Mouse (Mus musculus) heart, embryonic 11.5 days (tissue): Measurements from ENCODE around the gene Gpx7. TPM values are rescaled to one million over a fixed set of nuclear protein-coding genes. Genes with fewer than 3 reads are reported as not detected.
A peak's percentile ranks its signal among the peaks of the same experiment; 100 is the strongest.

Experiments used
- ATAC-seq: fragments of 200-750 bp; cut with Nextera tagmentation; replicated peaks from 2 replicates; pipeline ENCODE4 v1.8.0; 2017; ENCODE audit warnings: moderate library complexity; ENCODE audit not compliant: insufficient number of reproducible peaks, low FRiP score, low TSS enrichment
- H3K27ac ChIP-seq: fragments of 300-500 bp; sonication (generic); 2 replicates; pipeline ENCODE4 v1.5.1; 2014; ENCODE audit warnings: mild to moderate bottlenecking, low read depth, low read length
- H3K27me3 ChIP-seq: fragments of 300-500 bp; sonication (generic); 2 replicates; pipeline ENCODE4 v1.6.1; 2014; ENCODE audit warnings: mild to moderate bottlenecking, low read length, mixed read lengths; ENCODE audit not compliant: control insufficient read depth, insufficient read depth
- H3K36me3 ChIP-seq: fragments of 300-500 bp; sonication (generic); 2 replicates; pipeline ENCODE4 v1.6.1; 2014; ENCODE audit warnings: mild to moderate bottlenecking, low read length, moderate library complexity, mixed read lengths; ENCODE audit not compliant: control insufficient read depth, insufficient read depth
- H3K4me1 ChIP-seq: fragments of 300-500 bp; sonication (generic); 2 replicates; pipeline ENCODE4 v1.6.1; 2014; ENCODE audit warnings: low read length; ENCODE audit not compliant: control insufficient read depth, insufficient read depth
- H3K4me2 ChIP-seq: fragments of 300-500 bp; sonication (generic); 2 replicates; pipeline ENCODE4 v1.6.1; 2014; ENCODE audit warnings: mild to moderate bottlenecking, moderate library complexity
- H3K4me3 ChIP-seq: fragments of 300-500 bp; sonication (generic); 2 replicates; pipeline ENCODE4 v1.5.1; 2014; ENCODE audit warnings: low read depth, low read length
- H3K9ac ChIP-seq: fragments of 300-500 bp; sonication (generic); 2 replicates; pipeline ENCODE4 v1.6.1; 2014; ENCODE audit warnings: mild to moderate bottlenecking, low read depth, low read length, moderate library complexity
- H3K9me3 ChIP-seq: fragments of 300-500 bp; sonication (generic); replicated peaks from 2 replicates; pipeline ENCODE4 v1.6.1; 2016; ENCODE audit warnings: low read length; ENCODE audit not compliant: control insufficient read depth
- WGBS: fragments of 180-500 bp; shearing (Covaris S2); extraction: QIAGEN DNeasy Blood & Tissue Kit; methylation state at CpG from one replicate; pipeline ENCODE4 v1.1.7; 2014; ENCODE audit not compliant: insufficient replicate concordance; 5-methylcytosine and 5-hydroxymethylcytosine counted together
- polyA plus RNA-seq: library from polyadenylated mRNA; unstranded; fragments of >200 nt; fragmentation: Nextera tagmentation; extraction: Ambion mirVana; gene quantifications from 2 replicates; pipeline ENCODE4 v1.2.1, GENCODE M21; 2014

The Gpx7 gene
- polyA plus RNA-seq, 1 experiment from 2014 or later: 60.8 TPM

DNA sequence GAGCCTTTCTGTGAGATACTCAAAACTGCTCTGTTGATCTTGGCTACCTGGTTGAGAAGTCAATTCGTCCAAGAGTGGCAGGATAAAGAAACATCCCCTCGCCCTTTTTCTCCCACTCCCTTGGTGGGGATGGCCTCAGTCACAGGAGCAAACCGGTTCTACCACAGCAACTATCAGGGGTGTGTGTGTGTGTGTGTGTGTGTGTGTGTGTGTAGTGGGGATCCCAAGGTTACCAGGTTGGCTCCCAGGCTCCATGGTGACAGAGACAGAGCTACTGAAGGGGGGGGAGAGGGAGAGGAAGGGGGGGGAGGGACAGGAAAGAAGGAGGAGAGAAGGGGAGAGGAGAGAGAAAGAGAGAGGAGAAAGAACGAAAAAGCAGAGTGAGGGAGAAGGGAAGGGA, 19.7 kb downstream of the Gpx7 start:
- H3K36me3 ChIP-seq: no peaks in the 10 kb centered on the region
- H3K4me1 ChIP-seq: 0 out of 2 replicates have a peak, but pooled peaks cover 11% of the 10 kb centered on the region
- no peak overlapping the region for H3K4me3 ChIP-seq
- ATAC-seq: no peak
- no peaks in the 10 kb centered on the region for H3K9me3 ChIP-seq
- H3K27me3 ChIP-seq: peaks cover 4% of the 10 kb centered on the region; the same call in 1 of the 2 replicates
- peak overlapping the region; percentile 81; the same call in 1 of the 2 replicates for H3K27ac ChIP-seq
- H3K4me2 ChIP-seq: peak overlapping the region; percentile 70
- WGBS: 31% methylated on average over 4 of the region's 4 CpGs
- peak overlapping the region; percentile 74; the same call in 1 of the 2 replicates for H3K9ac ChIP-seq

DNA sequence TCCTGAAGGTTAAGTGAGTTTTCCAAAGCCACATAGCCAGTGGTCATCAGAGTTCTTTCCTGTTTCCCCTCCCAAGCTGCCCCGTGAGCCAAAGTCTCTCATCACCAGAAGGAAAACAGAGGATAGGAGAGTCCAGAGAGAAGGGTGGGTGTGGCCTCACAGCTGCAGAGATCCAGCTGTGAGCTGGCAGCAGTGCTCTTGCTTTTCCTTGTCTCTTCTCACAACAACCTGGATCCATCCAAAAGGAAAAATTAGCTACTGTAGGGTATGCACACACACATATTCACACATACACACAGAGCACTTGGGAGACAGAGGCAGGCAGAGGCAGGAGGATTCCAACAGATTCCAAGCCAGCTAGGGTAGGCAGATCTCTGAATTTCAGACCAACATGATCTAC, 20.7 kb downstream of the Gpx7 start:
- Histone ChIP-seq H3K27me3 (peaks cover 4% of the 10 kb centered on the region; the same call in 1 of the 2 replicates), H3K27ac (no peak overlapping the region), H3K9ac (no peak overlapping the region), H3K4me3 (no peak overlapping the region), H3K9me3 (no peaks in the 10 kb centered on the region), H3K4me2 (no peak overlapping the region), H3K4me1 (0 out of 2 replicates have a peak, but pooled peaks cover 10% of the 10 kb centered on the region), H3K36me3 (no peaks in the 10 kb centered on the region)
- WGBS: 21% methylated on average over 1 of the region's 1 CpGs
- no peak for ATAC-seq

GRCm38 (mm10) chr4:108383183-108383714, 23.5 kb downstream of the Gpx7 start, which contains the start of gene Shisal2a:
Shisal2a (minus strand) TSS chr4:108383349.
- Histone ChIP-seq H3K36me3 (no peaks in the 10 kb centered on the region), H3K27me3 (peaks cover 4% of the 10 kb centered on the region; the same call in 1 of the 2 replicates), H3K4me2 (peak within 1 kb of the TSS; percentile 91), H3K4me1 (peaks cover 12% of the 10 kb centered on the region; the same call in 1 of the 2 replicates), H3K27ac (no peak within 1 kb of the TSS; the same call in 1 of the 2 replicates), H3K9me3 (no peaks in the 10 kb centered on the region), H3K4me3 (peak within 1 kb of the TSS; percentile 49), H3K9ac (peak within 1 kb of the TSS; percentile 76)
- 2% methylated on average over 51 of the region's 55 CpGs for WGBS
- no peak for ATAC-seq

GRCm38 (mm10) chr4:108380146-108380545, 26.6 kb downstream of the Gpx7 start:
- Histone ChIP-seq H3K9me3 (no peaks in the 10 kb centered on the region), H3K9ac (no peak overlapping the region), H3K4me1 (peaks cover 8% of the 10 kb centered on the region; the same call in 1 of the 2 replicates), H3K27ac (no peak overlapping the region), H3K36me3 (no peaks in the 10 kb centered on the region), H3K27me3 (peaks cover 4% of the 10 kb centered on the region; the same call in 1 of the 2 replicates), H3K4me2 (no peak overlapping the region), H3K4me3 (no peak overlapping the region)
- WGBS: 0% methylated on average over 1 of the region's 1 CpGs
- no peak; the same call in 1 of the 2 replicates for ATAC-seq

- ATAC-seq: no peak
- H3K9me3 ChIP-seq: no peaks in the 10 kb centered on the region
- H3K27me3 ChIP-seq: peaks cover 4% of the 10 kb centered on the region; the same call in 1 of the 2 replicates
- H3K4me2 ChIP-seq: no peak overlapping the region
- no peak overlapping the region for H3K4me3 ChIP-seq
- H3K4me1 ChIP-seq: peaks cover 8% of the 10 kb centered on the region; the same call in 1 of the 2 replicates
- no peak overlapping the region for H3K9ac ChIP-seq
- no peak overlapping the region for H3K27ac ChIP-seq
- 81% methylated on average over 3 of the region's 3 CpGs for WGBS
- no peaks in the 10 kb centered on the region for H3K36me3 ChIP-seq
Measured at GRCm38 (mm10) chr4:108379476-108379875, 27.3 kb downstream of the Gpx7 start.

DNA sequence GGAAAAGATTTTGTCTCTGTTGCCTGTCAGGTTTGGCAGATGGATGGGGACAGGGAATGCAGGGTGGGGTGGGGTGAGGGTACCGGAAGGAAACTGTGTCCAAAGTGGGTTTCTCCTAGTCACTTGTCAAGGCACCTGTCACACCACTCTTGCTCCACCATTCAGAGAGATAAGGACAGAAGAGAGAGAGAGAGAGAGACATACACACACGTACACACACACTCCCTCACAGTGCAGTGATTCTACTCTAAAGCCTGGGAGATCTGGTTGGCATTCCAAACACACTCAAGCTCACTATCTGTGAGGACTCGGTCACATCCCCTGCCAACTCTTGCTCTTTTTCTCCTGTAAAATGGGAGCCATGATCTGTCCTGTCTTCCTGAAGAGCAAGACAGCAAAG, 34.6 kb downstream of the Gpx7 start:
- Histone ChIP-seq H3K9me3 (no peaks in the 10 kb centered on the region), H3K4me1 (no peaks in the 10 kb centered on the region; the same call in 1 of the 2 replicates), H3K4me2 (no peak overlapping the region), H3K36me3 (no peaks in the 10 kb centered on the region), H3K27ac (no peak overlapping the region), H3K27me3 (no peaks in the 10 kb centered on the region), H3K9ac (no peak overlapping the region), H3K4me3 (no peak overlapping the region)
- ATAC-seq: no peak
- WGBS: 25% methylated on average over 3 of the region's 3 CpGs

- Histone ChIP-seq H3K9me3 (no peaks in the 10 kb centered on the region), H3K4me2 (no peak overlapping the region), H3K27me3 (no peaks in the 10 kb centered on the region), H3K4me1 (no peaks in the 10 kb centered on the region; the same call in 1 of the 2 replicates), H3K36me3 (no peaks in the 10 kb centered on the region), H3K4me3 (no peak overlapping the region), H3K27ac (no peak overlapping the region), H3K9ac (no peak overlapping the region)
- WGBS: 80% methylated on average over 3 of the region's 3 CpGs
- ATAC-seq: no peak
Measured at GRCm38 (mm10) chr4:108371421-108371820, 35.3 kb downstream of the Gpx7 start.

DNA sequence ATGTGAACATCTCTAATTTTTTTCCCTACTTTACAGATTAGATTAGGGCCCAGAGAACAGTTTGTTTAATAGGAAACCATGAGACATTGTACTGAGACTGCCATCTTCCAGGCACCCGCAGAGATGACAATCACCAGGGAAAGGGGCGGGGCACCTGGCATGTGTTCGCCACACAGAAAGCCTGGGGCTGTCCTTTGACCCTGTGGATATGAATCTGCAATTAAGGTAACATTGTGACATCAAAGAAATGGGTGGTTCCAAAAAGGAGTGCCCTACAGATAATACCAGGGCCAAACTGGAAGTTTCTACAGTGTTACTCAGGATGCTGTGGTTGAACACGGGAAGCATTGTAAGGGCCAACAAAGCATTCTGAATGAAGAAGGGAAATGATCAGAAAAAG, 36.4 kb downstream of the Gpx7 start:
- no peak for ATAC-seq
- no peak overlapping the region for H3K9ac ChIP-seq
- whole genome bisulfite sequencing: 66% methylated on average over 4 of the region's 4 CpGs
- no peaks in the 10 kb centered on the region for H3K9me3 ChIP-seq
- H3K4me3 ChIP-seq: no peak overlapping the region
- no peaks in the 10 kb centered on the region for H3K36me3 ChIP-seq
- no peak overlapping the region for H3K27ac ChIP-seq
- H3K27me3 ChIP-seq: no peaks in the 10 kb centered on the region
- H3K4me2 ChIP-seq: no peak overlapping the region
- H3K4me1 ChIP-seq: no peaks in the 10 kb centered on the region; the same call in 1 of the 2 replicates

GRCm38 (mm10) chr4:108369254-108369653, 37.5 kb downstream of the Gpx7 start:
- WGBS: 26% methylated on average over 5 of the region's 5 CpGs
- Histone ChIP-seq H3K27ac (no peak overlapping the region), H3K36me3 (no peaks in the 10 kb centered on the region), H3K9me3 (no peaks in the 10 kb centered on the region), H3K4me2 (no peak overlapping the region), H3K9ac (no peak overlapping the region), H3K27me3 (no peaks in the 10 kb centered on the region), H3K4me3 (no peak overlapping the region), H3K4me1 (peaks cover 3% of the 10 kb centered on the region)
- no peak for ATAC-seq
